Mouse (Mus musculus) midbrain, embryonic 16.5 days (tissue): ENCODE data around the gene Gm17571. TPM values are rescaled to one million over a fixed set of nuclear protein-coding genes. Genes with fewer than 3 reads are reported as not detected.
A peak's percentile ranks its signal among the peaks of the same experiment; 100 is the strongest.

Experiments
- ATAC-seq: fragments of 200-750 bp; cut with Nextera tagmentation; 2 replicates; pipeline ENCODE4 v1.8.0; 2017; ENCODE audit warnings: moderate TSS enrichment
- H3K27ac ChIP-seq: fragments of 300-500 bp; sonication (generic); 2 replicates; pipeline ENCODE4 v1.5.1; 2014; ENCODE audit warnings: mild to moderate bottlenecking, low read length, mixed read lengths
- H3K27me3 ChIP-seq: fragments of 300-500 bp; sonication (generic); 2 replicates; pipeline ENCODE4 v1.6.1; 2014; ENCODE audit warnings: low read depth, low read length, mixed read lengths; ENCODE audit not compliant: control insufficient read depth, insufficient read depth
- H3K36me3 ChIP-seq: fragments of 300-500 bp; sonication (generic); 2 replicates; pipeline ENCODE4 v1.6.1; 2014; ENCODE audit warnings: mild to moderate bottlenecking, low read length, moderate library complexity, mixed read lengths; ENCODE audit not compliant: control insufficient read depth, insufficient read depth
- H3K4me1 ChIP-seq: fragments of 300-500 bp; sonication (generic); 2 replicates; pipeline ENCODE4 v1.6.1; 2014; ENCODE audit warnings: mild to moderate bottlenecking, low read length, mixed read lengths; ENCODE audit not compliant: control insufficient read depth, insufficient read depth
- H3K4me2 ChIP-seq: fragments of 300-500 bp; sonication (generic); 2 replicates; pipeline ENCODE4 v1.6.1; 2014; ENCODE audit warnings: mild to moderate bottlenecking, low read length, mixed read lengths
- H3K4me3 ChIP-seq: fragments of 300-500 bp; sonication (generic); 2 replicates; pipeline ENCODE4 v1.5.1; 2014; ENCODE audit warnings: low read depth, mild to moderate bottlenecking, low read length, moderate library complexity, mixed read lengths
- H3K9ac ChIP-seq: fragments of 300-500 bp; sonication (generic); 2 replicates; pipeline ENCODE4 v1.6.1; 2014; ENCODE audit warnings: low read depth, low read length, mixed read lengths
- H3K9me3 ChIP-seq: fragments of 300-500 bp; sonication (generic); replicated peaks from 2 replicates; pipeline ENCODE4 v1.6.1; 2014; ENCODE audit warnings: mild to moderate bottlenecking, low read length, mixed read lengths; ENCODE audit not compliant: control insufficient read depth, poor library complexity, severe bottlenecking
- WGBS: fragments of 180-500 bp; shearing (Covaris S2); extraction: QIAGEN DNeasy Blood & Tissue Kit; methylation state at CpG from one replicate; pipeline ENCODE4 v1.1.7; 2014; 5-methylcytosine and 5-hydroxymethylcytosine counted together
- polyA plus RNA-seq: library from polyadenylated mRNA; unstranded; fragments of >200 nt; fragmentation: Nextera tagmentation; extraction: Ambion mirVana; gene quantifications from 2 replicates; pipeline ENCODE4 v1.2.1, GENCODE M21; 2015

Gm17571 gene
- polyA plus RNA-seq, 1 experiment from 2014 or later, result not detected

DNA sequence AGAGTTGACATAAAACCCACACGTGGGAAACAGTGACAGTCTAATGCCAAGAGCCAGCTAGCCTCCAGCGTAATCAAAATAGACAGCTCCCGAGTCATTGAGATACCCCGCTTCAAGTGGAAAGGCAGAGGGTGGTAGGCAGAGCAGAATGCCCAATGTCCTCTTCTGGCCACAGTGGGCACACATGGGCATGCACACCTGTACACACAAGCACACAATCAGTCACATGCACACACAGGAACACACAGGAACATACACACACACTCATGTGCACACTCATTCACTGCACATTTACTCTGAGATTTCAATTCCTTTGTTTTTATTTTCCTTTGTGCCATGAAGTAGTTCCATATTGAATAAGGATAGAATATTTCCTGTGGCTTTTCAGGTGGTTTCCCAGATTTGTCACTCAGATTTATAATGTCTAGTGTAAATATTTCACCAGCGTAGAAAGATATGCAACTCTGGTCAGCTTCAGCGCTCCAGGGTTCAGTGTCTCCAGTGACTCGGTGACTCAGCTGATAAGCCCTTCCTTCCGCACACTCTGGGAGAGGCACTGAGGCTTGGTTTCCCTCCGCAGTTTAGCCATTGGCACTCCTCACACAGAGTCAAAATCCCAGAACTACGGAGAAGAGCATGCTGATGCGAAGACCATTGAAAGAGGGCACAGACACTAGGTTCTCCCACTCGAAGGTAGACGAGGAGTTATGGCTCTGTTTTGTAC lies 4.4 kb downstream of the Gm17571 start:
- WGBS, result 85% methylated on average over 13 of the region's 13 CpGs
- H3K4me2 ChIP-seq, result no peak overlapping the region

DNA sequence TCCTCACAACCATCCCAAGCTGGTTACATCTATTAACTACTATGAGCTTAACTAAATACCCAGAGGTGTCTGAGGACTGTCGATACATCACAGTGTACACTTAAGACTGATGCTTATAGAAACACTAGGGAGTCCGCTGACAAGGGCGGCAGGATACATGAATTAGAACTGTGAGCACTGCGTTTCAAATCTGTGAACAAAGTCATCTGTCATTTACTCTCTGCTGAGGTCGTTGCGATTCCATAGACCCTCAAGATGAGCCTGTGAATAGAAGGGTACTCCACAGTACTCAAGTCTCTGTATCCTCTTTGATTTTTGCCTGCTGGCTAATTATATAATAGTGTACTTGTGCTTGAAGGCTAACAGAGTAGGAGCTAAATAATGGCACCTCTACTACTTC lies 5.6 kb downstream of the Gm17571 start:
- Histone ChIP-seq H3K27me3 (no peaks in the 10 kb centered on the region), H3K4me2 (no peak overlapping the region), H3K36me3 (no peaks in the 10 kb centered on the region), H3K4me1 (no peaks in the 10 kb centered on the region), H3K9me3 (peaks cover 3% of the 10 kb centered on the region; the same call in 1 of the 2 replicates), H3K4me3 (no peak overlapping the region), H3K27ac (no peak overlapping the region), H3K9ac (no peak overlapping the region)
- ATAC-seq, result no peak
- 53% methylated on average over 6 of the region's 6 CpGs for WGBS

More for the DNA sequence above, 4.4 kb downstream of the Gm17571 start:
- Histone ChIP-seq H3K4me3 (no peak overlapping the region), H3K9ac (no peak overlapping the region), H3K4me1 (no peaks in the 10 kb centered on the region), H3K9me3 (peaks cover 3% of the 10 kb centered on the region; the same call in 1 of the 2 replicates), H3K27me3 (no peaks in the 10 kb centered on the region), H3K36me3 (no peaks in the 10 kb centered on the region), H3K27ac (no peak overlapping the region)
- ATAC-seq, result no peak

DNA sequence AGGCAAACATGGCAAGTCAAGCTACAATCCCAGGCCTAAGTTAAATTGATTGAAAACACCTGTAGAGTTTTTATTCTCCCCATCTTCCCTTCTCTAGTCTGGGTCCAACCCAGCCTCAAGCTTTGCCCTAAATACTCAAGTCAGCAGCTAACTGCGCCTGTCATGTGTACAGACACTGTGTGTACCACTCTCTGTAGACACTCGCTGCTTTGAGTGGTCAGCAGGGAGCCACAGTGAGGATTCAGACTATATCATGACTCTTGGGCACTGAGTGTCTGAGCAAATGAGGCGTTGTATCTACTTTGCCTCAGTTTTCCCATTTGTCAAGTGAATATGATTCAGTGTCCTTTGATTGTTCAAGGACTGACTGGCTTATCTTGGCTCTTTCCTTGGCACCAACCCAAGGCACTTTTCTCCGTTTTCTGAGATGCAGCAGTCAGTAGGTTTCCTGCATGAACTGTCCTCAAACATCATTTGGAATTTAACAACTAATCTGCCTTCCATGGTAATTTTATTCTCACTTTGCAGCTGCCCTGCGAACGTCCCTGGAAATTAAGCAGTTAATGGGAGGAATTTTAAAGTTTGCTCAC lies 13.0 kb downstream of the Gm17571 start:
- Histone ChIP-seq H3K36me3 (no peaks in the 10 kb centered on the region), H3K4me3 (no peak overlapping the region), H3K4me1 (no peaks in the 10 kb centered on the region), H3K4me2 (no peak overlapping the region), H3K9me3 (peaks cover 3% of the 10 kb centered on the region; the same call in 1 of the 2 replicates), H3K27me3 (no peaks in the 10 kb centered on the region), H3K27ac (no peak overlapping the region), H3K9ac (no peak overlapping the region)
- ATAC-seq, result no peak
- 81% methylated on average over 6 of the region's 6 CpGs for WGBS

DNA sequence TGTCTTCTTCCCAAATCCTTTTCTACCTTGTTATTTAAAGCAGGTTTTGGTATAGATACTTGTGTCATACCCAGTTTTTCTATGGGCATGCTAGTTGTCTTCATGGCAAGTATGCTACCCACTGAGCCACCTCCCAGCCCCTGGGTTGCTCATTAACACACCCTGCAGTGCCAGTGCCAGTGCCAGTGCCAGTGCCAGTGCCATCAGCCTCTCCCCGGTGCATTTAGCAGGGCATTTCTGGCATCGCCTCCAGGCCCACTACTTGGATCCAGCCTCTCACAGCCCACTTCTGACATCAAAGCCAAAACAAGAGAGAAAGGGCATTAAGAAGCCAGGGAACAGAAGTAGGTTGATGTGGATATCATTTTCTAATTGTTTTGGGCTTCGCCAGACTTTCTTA lies 14.9 kb downstream of the Gm17571 start:
- Histone ChIP-seq H3K27me3 (no peaks in the 10 kb centered on the region), H3K4me1 (no peaks in the 10 kb centered on the region), H3K36me3 (no peaks in the 10 kb centered on the region), H3K27ac (no peak overlapping the region), H3K9me3 (no peaks in the 10 kb centered on the region), H3K4me3 (no peak overlapping the region), H3K4me2 (no peak overlapping the region), H3K9ac (no peak overlapping the region)
- ATAC-seq, result no peak
- 83% methylated on average over 3 of the region's 3 CpGs for WGBS

DNA sequence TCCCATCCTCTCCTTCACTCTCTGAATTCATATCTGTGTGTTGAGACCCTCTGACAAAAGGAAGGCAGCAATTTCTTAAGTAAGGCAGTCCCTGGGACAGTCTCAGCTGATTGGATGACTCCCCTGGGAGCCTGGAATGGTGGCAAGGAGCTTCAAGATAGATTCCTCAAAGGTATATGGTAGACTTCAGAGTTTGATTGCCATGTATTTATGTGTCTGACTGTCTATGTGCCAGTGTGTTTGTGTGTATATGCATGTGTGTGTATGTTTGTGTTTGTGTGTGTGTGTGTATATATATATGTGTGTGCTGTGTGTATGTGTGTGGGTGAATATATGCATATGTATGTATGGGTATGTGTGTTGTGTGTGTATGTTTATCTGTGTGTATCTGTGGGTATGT lies 15.8 kb downstream of the Gm17571 start:
- H3K4me1 ChIP-seq, result no peaks in the 10 kb centered on the region
- no peak for ATAC-seq
- H3K4me3 ChIP-seq, result no peak overlapping the region
- H3K27ac ChIP-seq, result no peak overlapping the region
- no peak overlapping the region for H3K9ac ChIP-seq
- no peaks in the 10 kb centered on the region for H3K36me3 ChIP-seq
- H3K27me3 ChIP-seq, result no peaks in the 10 kb centered on the region
- H3K4me2 ChIP-seq, result no peak overlapping the region
- H3K9me3 ChIP-seq, result no peaks in the 10 kb centered on the region

DNA sequence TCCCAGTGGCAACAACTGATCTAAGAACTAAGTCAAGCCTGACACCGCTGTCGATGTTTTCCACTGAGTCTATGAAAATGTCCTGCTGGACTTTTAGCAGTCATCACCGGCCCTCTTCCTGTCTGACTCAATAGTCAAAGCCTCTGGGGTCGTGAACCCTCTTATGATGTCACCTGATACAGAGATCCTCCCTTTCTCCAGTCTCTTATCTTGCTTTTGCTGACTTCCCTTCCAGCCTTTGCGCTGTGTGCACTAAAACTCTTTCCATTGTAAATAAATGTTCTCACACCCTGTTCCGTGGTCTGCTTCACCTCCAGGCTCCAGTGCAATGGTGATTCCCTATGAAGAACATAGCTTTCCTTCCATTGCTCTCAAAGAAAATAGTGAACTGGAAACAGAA lies 16.3 kb downstream of the Gm17571 start:
- Histone ChIP-seq H3K27ac (no peak overlapping the region), H3K27me3 (no peaks in the 10 kb centered on the region), H3K4me1 (peaks cover 3% of the 10 kb centered on the region), H3K36me3 (no peaks in the 10 kb centered on the region), H3K9ac (no peak overlapping the region), H3K4me3 (no peak overlapping the region), H3K4me2 (no peak overlapping the region), H3K9me3 (no peaks in the 10 kb centered on the region)
- WGBS, result 84% methylated on average over 6 of the region's 6 CpGs
- ATAC-seq, result no peak

DNA sequence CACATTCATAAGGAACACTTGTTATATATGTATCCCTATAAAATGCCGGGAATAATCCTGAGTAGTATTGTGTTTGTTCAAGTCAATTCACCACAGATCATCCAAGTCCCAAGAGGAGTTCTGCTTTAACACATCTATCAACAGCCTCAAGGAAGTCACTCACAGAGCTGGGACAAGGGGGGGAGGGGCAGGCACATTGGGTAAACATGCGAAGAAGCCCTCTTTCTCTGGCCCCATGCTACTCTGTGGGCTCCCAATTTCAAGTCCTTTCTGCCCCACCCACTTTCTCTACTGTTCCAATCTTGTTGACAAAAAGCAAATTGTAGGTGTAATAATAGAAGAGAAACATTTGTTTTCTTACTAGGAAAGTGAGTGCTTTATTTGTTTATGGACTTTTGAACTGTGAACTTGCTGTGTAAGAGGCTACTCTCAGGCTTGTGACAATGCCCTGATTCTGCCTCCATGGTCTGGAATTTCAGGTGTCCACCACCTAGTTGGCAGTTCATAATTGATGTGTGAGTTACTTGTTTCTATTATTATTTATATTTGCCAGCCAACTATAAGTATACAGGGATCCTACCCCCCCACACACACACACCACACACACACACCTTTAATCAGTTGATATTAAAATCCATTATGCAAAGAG lies 17.0 kb downstream of the Gm17571 start:
- Histone ChIP-seq H3K4me3 (no peak overlapping the region), H3K27me3 (no peaks in the 10 kb centered on the region), H3K9me3 (no peaks in the 10 kb centered on the region), H3K4me2 (no peak overlapping the region), H3K9ac (no peak overlapping the region), H3K36me3 (no peaks in the 10 kb centered on the region), H3K27ac (no peak overlapping the region), H3K4me1 (peaks cover 10% of the 10 kb centered on the region)
- 50% methylated on average over 2 of the region's 2 CpGs for WGBS
- ATAC-seq, result no peak

DNA sequence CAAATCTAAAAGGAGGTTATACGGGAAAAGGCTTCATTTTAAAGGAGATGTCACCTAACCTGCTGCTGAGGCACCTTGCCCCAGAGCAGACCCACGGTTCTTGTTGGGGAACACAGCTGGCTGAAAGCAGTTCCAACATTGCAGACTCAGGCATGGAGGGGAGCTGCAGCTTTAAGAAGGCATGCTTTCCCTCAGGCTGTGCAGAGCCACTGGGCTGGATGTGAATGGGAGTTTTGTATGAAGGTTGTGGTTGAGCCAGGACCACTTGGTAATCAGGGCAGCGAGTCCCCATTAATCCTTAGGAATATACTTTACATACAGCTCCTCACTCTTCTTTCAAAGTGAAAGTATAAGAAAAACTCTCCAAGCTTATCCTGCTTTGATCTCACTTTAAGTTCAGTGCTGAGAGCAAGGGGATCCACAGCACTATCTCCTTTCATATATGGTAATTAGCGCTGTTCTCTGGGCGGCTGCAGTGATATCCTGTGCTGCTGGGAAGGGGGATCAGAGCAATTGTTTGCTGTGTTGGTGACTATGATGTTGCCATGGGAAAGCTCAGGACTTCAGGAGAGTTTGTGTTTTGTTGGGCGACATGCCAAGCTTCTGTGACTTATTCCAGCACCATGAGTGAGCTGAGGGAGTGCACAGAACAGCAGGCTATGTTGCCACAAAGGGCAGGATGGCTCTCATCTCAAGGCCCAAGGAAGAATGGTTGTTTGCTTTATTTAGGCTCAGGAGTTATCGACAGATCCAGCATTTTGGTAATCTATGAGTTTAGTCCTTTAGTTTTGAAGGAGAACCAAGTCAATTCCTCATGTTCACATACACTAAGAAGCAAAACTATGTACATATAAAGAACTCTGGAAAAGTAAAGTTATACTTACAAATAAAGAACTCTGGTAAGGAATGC lies 21.3 kb downstream of the Gm17571 start:
- no peak overlapping the region for H3K9ac ChIP-seq
- no peaks in the 10 kb centered on the region for H3K36me3 ChIP-seq
- no peak overlapping the region for H3K4me3 ChIP-seq
- H3K27ac ChIP-seq, result peak overlapping the region; percentile 69
- H3K27me3 ChIP-seq, result no peaks in the 10 kb centered on the region
- H3K4me1 ChIP-seq, result peaks cover 10% of the 10 kb centered on the region
- WGBS, result 5% methylated on average over 7 of the region's 7 CpGs
- peak; percentile 95 for ATAC-seq
- no peaks in the 10 kb centered on the region for H3K9me3 ChIP-seq
- peak overlapping the region; percentile 17 for H3K4me2 ChIP-seq
